Mouse (Mus musculus): ENCODE data around the gene Cerk. TPM values are rescaled to one million over a fixed set of nuclear protein-coding genes. Genes with fewer than 3 reads are reported as not detected.
"Not testable (repeated sequence)": the region's sequence is repeated elsewhere in the genome, so short reads cannot be mapped to it uniquely, and the experiment has no call there.

The Cerk gene
- polyA plus RNA-seq, 1 experiment from 2014 or later: 12.4 TPM

DNA sequence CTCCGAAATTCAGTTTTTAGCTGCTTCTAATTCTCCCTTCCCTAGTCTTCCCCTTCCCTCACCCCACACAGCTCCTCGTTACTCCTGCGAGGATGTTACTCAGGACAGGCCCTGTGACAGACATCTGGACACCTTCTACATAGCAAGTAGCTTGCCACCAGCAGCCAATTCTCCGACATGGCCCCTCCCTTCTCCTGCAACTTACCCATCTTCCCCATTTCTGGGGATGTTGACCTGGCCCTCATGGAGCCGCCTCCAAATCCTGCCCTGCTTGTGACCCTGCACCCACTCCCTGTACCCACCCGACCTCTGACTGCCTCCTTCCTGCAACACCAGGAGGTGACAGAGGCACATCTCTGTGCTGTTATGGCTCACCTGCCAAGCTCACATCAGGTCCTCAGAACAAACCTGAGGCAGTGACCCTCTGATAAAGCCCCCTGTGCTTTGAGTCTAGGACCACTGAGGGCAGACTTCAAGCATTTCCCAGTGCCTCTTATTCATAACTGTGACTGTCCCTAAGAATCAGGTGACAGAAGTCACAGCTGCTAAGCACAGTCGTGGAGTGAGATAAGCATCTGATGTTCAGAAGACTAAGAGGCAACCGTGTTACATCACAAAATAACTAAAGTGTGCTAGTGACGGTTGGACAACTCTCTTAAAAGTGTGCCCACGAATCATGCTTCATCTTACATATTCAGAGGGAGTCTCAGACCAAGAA lies 18.0 kb downstream of the Cerk start:
- Histone ChIP-seq H3K36me3 (no peaks in the 10 kb centered on the region), H3K9me3 (replicated peaks) (no peaks in the 10 kb centered on the region), H3K4me2 (no peak overlapping the region), H3K4me1 (peaks cover 49% of the 10 kb centered on the region), H3K27me3 (no peaks in the 10 kb centered on the region), H3K4me3 (replicated peaks) (no peak overlapping the region), H3K27ac (peak overlapping the region; percentile 58; the same call in 1 of the 2 replicates), H3K9ac (no peak overlapping the region)
- ATAC-seq (replicated peaks; ENCODE audit: low FRiP score): no peak
- 69% methylated on average over 10 of the region's 10 CpGs for whole genome bisulfite sequencing

DNA sequence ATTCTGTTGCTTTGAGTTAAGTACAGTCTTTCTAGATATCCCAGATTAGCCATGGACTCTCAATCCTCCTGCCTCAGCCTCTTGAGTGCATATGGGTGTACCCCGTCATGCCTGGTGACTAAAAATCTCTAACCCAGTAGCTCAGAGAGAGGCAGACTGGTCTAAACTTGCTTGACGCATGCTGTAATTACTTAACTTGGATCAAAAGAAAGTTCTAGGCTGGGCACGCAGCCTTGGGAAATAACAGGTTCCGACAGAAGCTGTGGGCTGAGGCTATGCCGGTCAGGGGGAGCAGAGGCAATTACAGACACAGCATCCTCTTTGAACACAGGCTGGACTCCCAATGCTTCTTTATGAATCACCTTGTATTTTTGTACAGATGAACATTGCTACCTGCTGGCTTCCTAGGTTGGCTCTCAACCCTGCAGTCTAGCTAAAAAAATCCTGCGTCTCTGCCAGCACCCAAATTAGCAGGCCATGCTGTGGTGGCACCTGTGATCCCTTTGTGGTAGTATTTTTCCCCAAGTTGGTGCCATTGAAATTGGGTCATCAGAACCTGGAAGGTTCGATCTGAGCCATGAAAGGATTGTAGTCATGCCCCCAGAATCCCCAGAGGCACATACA lies 18.8 kb downstream of the Cerk start:
- no peak overlapping the region for H3K4me3 ChIP-seq (replicated peaks)
- H3K4me2 ChIP-seq: no peak overlapping the region
- H3K9me3 ChIP-seq (replicated peaks): no peaks in the 10 kb centered on the region
- H3K36me3 ChIP-seq: peaks cover 1% of the 10 kb centered on the region
- no peak overlapping the region for H3K9ac ChIP-seq
- ATAC-seq (replicated peaks; ENCODE audit: low FRiP score): no peak
- H3K4me1 ChIP-seq: peaks cover 41% of the 10 kb centered on the region
- no peaks in the 10 kb centered on the region for H3K27me3 ChIP-seq
- 94% methylated on average over 7 of the region's 7 CpGs for WGBS
- H3K27ac ChIP-seq: no peak overlapping the region

- ATAC-seq (replicated peaks; ENCODE audit: low FRiP score): no peak
- Histone ChIP-seq H3K27ac (no peak overlapping the region), H3K9me3 (replicated peaks) (no peaks in the 10 kb centered on the region), H3K4me1 (peaks cover 30% of the 10 kb centered on the region), H3K27me3 (no peaks in the 10 kb centered on the region), H3K4me3 (replicated peaks) (no peak overlapping the region), H3K4me2 (no peak overlapping the region), H3K36me3 (peaks cover 11% of the 10 kb centered on the region), H3K9ac (no peak overlapping the region)
- 90% methylated on average over 24 of the region's 24 CpGs for WGBS
Measured at GRCm38 (mm10) chr15:86165811-86166590, 19.9 kb downstream of the Cerk start.

- H3K36me3 ChIP-seq: peaks cover 11% of the 10 kb centered on the region
- no peaks in the 10 kb centered on the region for H3K27me3 ChIP-seq
- H3K9me3 ChIP-seq (replicated peaks): no peaks in the 10 kb centered on the region
- H3K4me1 ChIP-seq: peaks cover 21% of the 10 kb centered on the region
- H3K9ac ChIP-seq: no peak overlapping the region
- ATAC-seq (replicated peaks; ENCODE audit: low FRiP score): no peak
- H3K4me3 ChIP-seq (replicated peaks): no peak overlapping the region
- no peak overlapping the region for H3K27ac ChIP-seq
- H3K4me2 ChIP-seq: no peak overlapping the region
- 66% methylated on average over 21 of the region's 21 CpGs for WGBS
Measured at GRCm38 (mm10) chr15:86164718-86165345, 21.1 kb downstream of the Cerk start.

DNA sequence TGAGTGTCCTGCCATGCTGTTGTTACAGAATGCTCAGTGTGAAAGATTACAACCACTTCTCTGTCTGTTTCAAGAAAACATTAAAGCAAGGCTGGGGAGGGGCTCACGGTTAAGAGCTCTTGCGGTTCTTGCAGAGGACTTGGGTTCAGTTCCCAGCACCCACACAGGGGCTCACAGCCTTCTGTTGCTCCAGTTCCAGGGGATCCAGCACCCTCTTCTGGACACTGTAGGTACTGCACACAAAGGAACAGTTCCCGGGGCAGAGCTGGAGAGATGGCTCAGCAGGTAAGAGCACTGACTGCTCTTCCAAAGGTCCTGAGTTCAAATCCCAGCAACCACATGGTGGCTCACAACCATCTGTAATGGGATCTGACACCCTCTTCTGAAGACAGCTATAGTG lies 24.1 kb downstream of the Cerk start:
- 100% methylated on average over 3 of the region's 3 CpGs for WGBS
- H3K9ac ChIP-seq; H3K27ac ChIP-seq; H3K4me3 ChIP-seq (replicated peaks); H3K4me1 ChIP-seq; H3K4me2 ChIP-seq; ATAC-seq (replicated peaks; ENCODE audit: low FRiP score); H3K9me3 ChIP-seq (replicated peaks); H3K27me3 ChIP-seq: not testable (repeated sequence)
- H3K36me3 ChIP-seq: peaks cover 14% of the 10 kb centered on the region

- WGBS: 66% methylated on average over 10 of the region's 10 CpGs
- H3K4me3 ChIP-seq (replicated peaks): no peak overlapping the region
- ATAC-seq (replicated peaks; ENCODE audit: low FRiP score): no peak
Measured at GRCm38 (mm10) chr15:86160906-86161305, 25.0 kb downstream of the Cerk start.

DNA sequence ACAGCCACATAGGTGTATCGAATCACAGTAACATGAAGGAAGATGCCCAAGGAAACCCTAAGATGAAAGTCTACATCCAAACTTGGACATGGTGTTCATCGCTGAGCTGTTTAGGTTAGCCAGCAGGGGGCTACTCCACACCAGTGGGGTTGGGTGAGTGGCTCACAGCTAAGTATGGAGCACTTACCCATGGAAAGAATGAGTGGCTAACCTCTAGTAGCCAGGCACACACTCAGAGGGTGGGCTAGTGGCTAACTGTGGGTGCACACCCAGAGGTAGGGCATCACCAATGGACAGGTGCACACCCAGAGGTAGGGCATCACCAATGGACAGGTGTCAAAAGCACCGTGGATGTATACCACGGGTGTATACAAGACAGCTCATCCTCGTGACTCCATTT lies 26.2 kb downstream of the Cerk start:
- Histone ChIP-seq H3K36me3 (peaks cover 24% of the 10 kb centered on the region), H3K4me3 (replicated peaks) (no peak overlapping the region), H3K9ac (no peak overlapping the region), H3K9me3 (replicated peaks) (no peaks in the 10 kb centered on the region), H3K4me1 (peaks cover 6% of the 10 kb centered on the region; the same call in 1 of the 2 replicates), H3K27me3 (no peaks in the 10 kb centered on the region), H3K27ac (no peak overlapping the region), H3K4me2 (no peak overlapping the region)
- no peak for ATAC-seq (replicated peaks; ENCODE audit: low FRiP score)
- 91% methylated on average over 5 of the region's 5 CpGs for WGBS

More at GRCm38 (mm10) chr15:86160906-86161305, 25.0 kb downstream of the Cerk start:
- Histone ChIP-seq H3K9ac (no peak overlapping the region), H3K4me1 (peaks cover 6% of the 10 kb centered on the region; the same call in 1 of the 2 replicates), H3K4me2 (no peak overlapping the region), H3K9me3 (replicated peaks) (no peaks in the 10 kb centered on the region), H3K27me3 (no peaks in the 10 kb centered on the region), H3K36me3 (peaks cover 16% of the 10 kb centered on the region), H3K27ac (no peak overlapping the region)

GRCm38 (mm10) chr15:86159093-86159492 lies 26.8 kb downstream of the Cerk start:
- no peak overlapping the region for H3K4me2 ChIP-seq
- no peak overlapping the region for H3K9ac ChIP-seq
- no peak overlapping the region for H3K27ac ChIP-seq
- ATAC-seq (replicated peaks; ENCODE audit: low FRiP score): no peak
- no peak overlapping the region for H3K4me3 ChIP-seq (replicated peaks)
- H3K9me3 ChIP-seq (replicated peaks): no peaks in the 10 kb centered on the region
- H3K27me3 ChIP-seq: no peaks in the 10 kb centered on the region
- H3K36me3 ChIP-seq: peaks cover 31% of the 10 kb centered on the region
- peaks cover 6% of the 10 kb centered on the region; the same call in 1 of the 2 replicates for H3K4me1 ChIP-seq
- WGBS: 62% methylated on average over 16 of the region's 16 CpGs

DNA sequence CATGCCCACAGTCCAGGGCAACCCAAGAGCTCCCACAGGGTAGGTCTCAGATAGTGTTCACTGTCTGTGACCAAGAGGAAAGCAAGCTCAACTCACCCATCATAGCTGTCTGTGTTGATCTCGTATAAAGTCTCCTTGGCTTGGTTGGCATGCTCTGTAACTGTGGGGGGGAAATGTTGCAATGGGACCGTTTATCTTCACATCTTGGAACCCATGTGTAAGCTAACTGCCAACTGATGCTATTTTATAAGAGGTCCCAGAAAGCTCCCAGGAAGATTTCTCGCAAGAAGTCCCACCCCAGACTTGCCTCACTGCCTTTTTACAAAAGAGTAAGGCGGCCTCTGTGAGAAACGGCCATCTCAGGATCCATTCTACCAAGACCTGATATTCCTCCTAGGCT lies 29.4 kb downstream of the Cerk start:
- peaks cover 34% of the 10 kb centered on the region for H3K36me3 ChIP-seq
- peaks cover 6% of the 10 kb centered on the region; the same call in 1 of the 2 replicates for H3K4me1 ChIP-seq
- WGBS: 74% methylated on average over 5 of the region's 5 CpGs
- no peak overlapping the region for H3K4me2 ChIP-seq
- no peak for ATAC-seq (replicated peaks; ENCODE audit: low FRiP score)
- H3K27me3 ChIP-seq: no peaks in the 10 kb centered on the region
- H3K27ac ChIP-seq: no peak overlapping the region
- no peaks in the 10 kb centered on the region for H3K9me3 ChIP-seq (replicated peaks)
- H3K9ac ChIP-seq: no peak overlapping the region
- H3K4me3 ChIP-seq (replicated peaks): no peak overlapping the region

- Histone ChIP-seq H3K36me3 (peaks cover 44% of the 10 kb centered on the region), H3K9ac (no peak overlapping the region), H3K4me2 (no peak overlapping the region), H3K27ac (no peak overlapping the region), H3K27me3 (no peaks in the 10 kb centered on the region), H3K4me1 (no peaks in the 10 kb centered on the region), H3K9me3 (replicated peaks) (no peaks in the 10 kb centered on the region), H3K4me3 (replicated peaks) (no peak overlapping the region)
- 83% methylated on average over 12 of the region's 12 CpGs for WGBS
- ATAC-seq (replicated peaks; ENCODE audit: low FRiP score): no peak
Measured at GRCm38 (mm10) chr15:86153481-86153960, 32.4 kb downstream of the Cerk start.

DNA sequence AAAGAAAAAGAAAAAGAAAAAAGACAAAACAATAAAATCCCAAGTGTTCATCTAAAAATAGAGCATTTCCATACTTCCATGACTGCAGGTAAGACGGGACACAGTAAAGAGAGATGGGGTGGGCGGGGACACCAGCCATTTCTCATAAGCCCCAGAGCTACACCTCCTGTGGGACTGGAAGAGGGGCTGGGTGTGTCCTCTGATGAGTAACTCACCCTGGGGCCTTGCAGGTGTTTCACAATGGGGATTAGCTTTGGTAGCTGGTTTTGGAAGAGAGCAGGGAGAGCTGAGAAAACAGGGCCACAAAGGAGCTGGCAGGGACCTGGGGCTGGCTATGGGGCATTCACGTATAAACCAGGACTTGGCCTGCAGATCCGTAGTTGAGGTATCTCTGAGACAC lies 35.3 kb downstream of the Cerk start:
- no peak overlapping the region for H3K9ac ChIP-seq
- peaks cover 44% of the 10 kb centered on the region for H3K36me3 ChIP-seq
- H3K27me3 ChIP-seq: no peaks in the 10 kb centered on the region
- 87% methylated on average over 4 of the region's 4 CpGs for WGBS
- H3K9me3 ChIP-seq (replicated peaks): no peaks in the 10 kb centered on the region
- H3K4me2 ChIP-seq: no peak overlapping the region
- ATAC-seq (replicated peaks; ENCODE audit: low FRiP score): no peak
- no peak overlapping the region for H3K27ac ChIP-seq
- no peak overlapping the region for H3K4me3 ChIP-seq (replicated peaks)
- H3K4me1 ChIP-seq: no peaks in the 10 kb centered on the region

All from kidney, embryonic 15.5 days (tissue).